Mouse (Mus musculus) left cerebral cortex, adult 2 months (tissue): ENCODE results near the gene BC028528. TPM values are rescaled to one million over a fixed set of nuclear protein-coding genes. Genes with fewer than 3 reads are reported as not detected.
"Not testable (repeated sequence)": the region's sequence is repeated elsewhere in the genome, so short reads cannot be mapped to it uniquely, and the experiment has no call there.

Experiments
- DNase-seq, 2 experiments: peaks; one replicate each; pipeline ENCODE4 v3.0.0; 2021 to 2022; ENCODE audit warnings: low spot score in 2 of 2, mixed read lengths in 1 of 2; ENCODE audit errors: extremely low spot score in 1 of 2
- H3K27ac ChIP-seq: fragments of 200-600 bp; 2 replicates; pipeline ENCODE4 v1.8.1; 2022
- H3K4me3 ChIP-seq: fragments of 200-600 bp; 2 replicates; pipeline ENCODE4 v1.8.1; 2022
- CTCF ChIP-seq: fragments of 200-600 bp; IDR thresholded peaks from 2 replicates; pipeline ENCODE4 v1.8.1; 2022; ENCODE audit warnings: antibody characterized with exemption, mild to moderate bottlenecking, moderate library complexity
- intact Hi-C: fragments of 180-260 bp; cut with DNase I; formaldehyde crosslinking; loops from one replicate; pipeline ENCODE4 v1.15.1; 2025
- total RNA-seq, 2 experiments: library from RNA; stranded (reverse); gene quantifications; 2 replicates each; pipeline ENCODE4 v1.2.3; 2021

BC028528 gene
- total RNA-seq, 2 experiments from 2014 or later: 3.3 to 5.4 TPM

DNA sequence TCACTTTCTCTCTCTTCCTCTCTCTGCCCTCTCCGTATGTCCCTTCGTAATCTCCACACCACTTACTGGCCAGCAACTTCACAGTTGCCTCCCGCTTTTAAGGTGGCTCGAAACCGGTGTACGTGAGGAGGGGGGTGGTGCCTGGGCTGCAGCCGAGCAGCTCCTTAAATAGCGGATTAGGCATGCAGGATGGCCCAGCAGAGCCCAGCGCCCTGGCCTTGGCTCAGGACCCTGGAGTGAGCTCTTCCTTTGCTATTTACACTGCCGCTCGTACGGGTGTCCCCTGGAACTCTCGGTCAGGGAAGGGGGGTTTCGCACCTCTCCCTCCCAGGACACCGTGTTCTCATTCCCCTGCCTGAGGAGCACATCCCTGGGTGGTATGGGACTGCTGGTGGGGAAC, 12.8 kb upstream of the BC028528 start, which contains the start of gene Car14:
Car14 (minus strand) TSS at position 124 of the 400 bp plus-strand sequence.
- no peak for DNase-seq
- intact Hi-C loops: no loop called here
- H3K27ac ChIP-seq: peak within 1 kb of the TSS; percentile 66
- peak within 1 kb of the TSS; percentile 37 for H3K4me3 ChIP-seq
- no peak for TF ChIP-seq CTCF

DNA sequence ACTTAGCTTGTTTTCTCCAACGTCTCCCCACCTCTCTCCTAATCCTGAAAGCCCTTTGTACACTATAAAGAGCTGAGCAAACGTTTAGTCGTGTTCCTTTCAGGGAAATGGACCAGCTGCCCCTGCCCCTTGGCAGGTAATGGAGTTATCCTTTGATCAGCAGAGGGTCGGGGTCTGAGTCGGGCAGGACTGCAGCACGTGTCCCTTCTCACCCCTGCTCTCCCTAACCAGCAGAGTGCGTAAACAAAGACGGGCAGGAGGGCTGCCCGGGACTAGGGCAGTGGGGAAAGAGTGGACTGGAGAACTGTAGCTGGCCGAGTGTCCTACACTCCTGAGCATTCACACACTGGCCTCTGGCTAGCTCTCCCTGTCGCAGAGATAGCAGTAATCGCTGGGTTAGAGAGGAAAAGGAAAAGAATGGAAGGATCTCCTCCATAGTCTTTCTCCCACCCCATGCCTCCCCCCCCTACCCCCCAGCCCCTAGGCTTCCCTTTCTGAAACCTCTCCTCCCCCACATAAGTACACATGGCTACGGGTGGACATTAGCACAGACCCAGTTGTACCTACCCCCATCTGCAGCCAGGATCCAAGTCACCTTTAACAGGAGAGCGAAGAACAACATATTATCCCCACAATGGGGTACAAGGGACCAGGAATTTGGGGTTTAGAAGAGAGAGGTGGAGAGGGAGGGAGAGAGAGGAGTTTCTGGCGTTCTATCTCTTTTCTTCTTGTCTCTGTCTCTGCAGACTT, 12.1 kb upstream of the BC028528 start:
- intact Hi-C loops: no loop called here
- H3K27ac ChIP-seq: peak overlapping the region; percentile 60
- DNase-seq: no peak
- H3K4me3 ChIP-seq: peak overlapping the region; percentile 37
- TF ChIP-seq CTCF: no peak

DNA sequence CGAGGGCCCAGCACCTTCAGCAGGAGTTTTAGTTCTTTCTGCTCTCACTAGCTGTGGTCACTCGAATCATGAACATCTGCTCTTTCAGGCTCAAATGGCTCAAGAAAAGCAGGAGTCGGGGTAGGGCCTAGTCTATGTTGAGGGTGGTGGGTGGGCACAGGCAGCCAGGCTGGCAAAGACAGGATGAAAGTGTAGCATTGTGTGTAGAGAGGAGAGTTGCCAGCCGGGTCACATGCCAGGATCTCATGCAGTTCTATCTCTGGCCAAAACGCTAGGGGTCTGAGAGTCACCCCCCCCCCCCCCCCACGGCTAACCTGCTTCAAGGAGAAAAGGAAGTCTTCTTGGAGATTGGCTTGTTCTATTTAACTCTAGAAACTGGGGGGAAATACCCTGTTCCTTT, 10.8 kb upstream of the BC028528 start:
- Histone ChIP-seq H3K27ac (peak overlapping the region; percentile 41; the same call in 1 of the 2 replicates), H3K4me3 (no peak overlapping the region)
- intact Hi-C loops: no loop called here
- no peak for DNase-seq
- no peak for TF ChIP-seq CTCF

DNA sequence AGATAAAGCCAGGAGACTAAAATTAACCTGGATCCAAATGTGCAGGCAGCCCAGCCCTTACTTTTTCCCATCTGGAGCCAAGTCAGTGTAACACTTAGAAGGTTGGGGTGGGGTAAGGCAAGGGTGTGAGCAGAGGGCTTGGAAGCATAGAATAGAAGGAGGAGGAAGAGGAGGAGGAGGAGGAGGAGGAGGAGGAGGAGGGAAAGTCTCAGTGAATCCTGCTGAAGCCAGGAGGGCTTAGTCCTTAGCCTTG, 10.5 kb upstream of the BC028528 start:
- no peak overlapping the region for H3K4me3 ChIP-seq
- TF ChIP-seq CTCF: no peak
- no peak overlapping the region; the same call in 1 of the 2 replicates for H3K27ac ChIP-seq
- intact Hi-C loops: no loop called here
- no peak for DNase-seq

DNA sequence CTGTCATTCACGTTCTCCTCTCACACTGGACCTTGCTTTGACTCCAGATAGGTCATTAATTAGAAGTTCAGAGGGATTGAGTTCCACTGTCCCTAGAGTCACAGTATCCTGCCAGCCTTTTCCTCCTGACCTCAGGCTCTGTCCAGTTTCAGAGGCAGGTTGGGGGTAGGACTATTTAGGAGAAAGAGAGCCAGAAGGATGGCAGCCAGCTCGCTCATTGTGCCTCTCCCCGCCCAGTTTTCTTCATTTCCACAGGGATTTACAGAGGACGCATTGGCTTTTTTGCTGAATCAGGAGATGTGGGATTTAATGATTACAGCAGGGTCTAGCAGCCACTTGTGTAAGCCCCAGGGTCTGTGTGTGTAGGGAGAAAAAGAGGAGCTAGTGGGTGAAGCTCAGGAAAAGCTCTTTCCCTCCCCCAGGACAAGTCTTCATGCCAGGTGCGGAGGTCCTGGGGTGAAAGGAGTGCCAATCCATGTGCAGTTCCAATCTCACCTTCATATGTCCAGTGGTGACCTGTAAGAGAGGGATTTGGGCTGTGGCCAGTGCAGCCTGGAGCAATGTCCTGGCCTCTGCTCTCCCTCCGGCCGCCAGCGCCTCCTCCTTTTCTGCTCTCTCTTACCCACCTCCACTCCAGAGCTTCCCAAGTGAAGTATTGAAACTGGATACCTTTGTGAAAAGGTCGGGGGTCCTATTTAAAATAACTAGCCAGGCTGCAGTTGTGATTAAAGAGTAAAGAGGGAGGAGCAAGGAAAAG, 10.0 kb upstream of the BC028528 start:
- no peak for TF ChIP-seq CTCF
- intact Hi-C loops: no loop called here
- Histone ChIP-seq H3K27ac (no peak overlapping the region; the same call in 1 of the 2 replicates), H3K4me3 (no peak overlapping the region)
- DNase-seq: no peak

DNA sequence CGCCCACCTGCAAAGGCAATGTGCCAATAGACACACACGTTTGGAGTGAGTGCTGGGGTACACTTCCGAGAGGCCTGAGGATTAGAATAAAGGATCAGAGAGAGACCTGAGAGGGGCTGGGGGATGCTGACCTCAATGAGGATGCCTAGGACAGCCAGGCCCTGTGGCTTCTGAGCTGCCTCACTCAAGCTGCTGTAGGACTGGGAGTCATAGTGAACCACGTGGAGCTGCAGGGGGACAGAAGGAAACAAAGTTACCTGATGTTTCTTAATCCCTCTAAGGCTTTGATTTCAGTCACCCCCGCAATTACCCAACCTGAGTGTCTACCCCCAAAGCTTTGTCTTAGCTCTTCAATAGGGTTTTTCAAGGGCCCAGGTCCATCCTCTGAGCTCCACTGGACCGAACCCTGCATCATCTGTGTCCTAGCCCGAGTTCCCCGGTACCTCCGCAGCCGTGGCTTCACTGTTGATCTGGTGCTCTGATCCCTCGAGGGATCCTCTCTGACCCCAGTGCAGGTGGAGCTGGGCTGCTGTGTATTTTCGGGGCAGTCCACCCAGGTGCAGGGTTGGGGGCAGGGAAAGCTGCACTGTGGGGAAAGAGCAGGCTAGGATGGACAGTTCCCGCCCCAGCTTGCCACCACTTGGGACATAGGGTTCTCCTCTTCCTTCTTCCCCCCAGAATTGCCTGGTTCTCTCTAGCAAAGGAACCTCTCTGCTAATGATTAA, 8.2 kb upstream of the BC028528 start:
- intact Hi-C loops: no loop called here
- no peak for TF ChIP-seq CTCF
- Histone ChIP-seq H3K4me3 (no peak overlapping the region), H3K27ac (no peak overlapping the region)
- DNase-seq: no peak

DNA sequence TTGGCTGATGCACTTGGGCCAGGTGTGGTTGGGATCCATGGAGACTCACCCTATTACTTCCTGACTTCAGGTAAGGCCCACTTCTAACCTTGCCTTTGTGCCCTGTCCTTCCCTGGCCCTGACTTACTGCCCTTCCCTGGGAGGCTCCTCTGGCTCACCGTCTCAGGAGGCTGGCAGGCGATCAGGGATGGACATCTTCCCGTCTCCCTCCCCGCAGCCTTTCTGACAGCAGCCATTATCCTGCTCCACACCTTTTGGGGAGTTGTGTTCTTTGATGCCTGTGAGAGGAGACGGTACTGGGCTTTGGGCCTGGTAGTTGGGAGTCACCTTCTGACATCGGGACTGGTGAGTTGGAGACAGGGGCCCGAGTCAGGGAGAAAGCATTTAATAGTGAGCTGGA, 3.7 kb upstream of the BC028528 start:
- H3K4me3 ChIP-seq, DNase-seq, H3K27ac ChIP-seq, intact Hi-C loops: not testable (repeated sequence)

DNA sequence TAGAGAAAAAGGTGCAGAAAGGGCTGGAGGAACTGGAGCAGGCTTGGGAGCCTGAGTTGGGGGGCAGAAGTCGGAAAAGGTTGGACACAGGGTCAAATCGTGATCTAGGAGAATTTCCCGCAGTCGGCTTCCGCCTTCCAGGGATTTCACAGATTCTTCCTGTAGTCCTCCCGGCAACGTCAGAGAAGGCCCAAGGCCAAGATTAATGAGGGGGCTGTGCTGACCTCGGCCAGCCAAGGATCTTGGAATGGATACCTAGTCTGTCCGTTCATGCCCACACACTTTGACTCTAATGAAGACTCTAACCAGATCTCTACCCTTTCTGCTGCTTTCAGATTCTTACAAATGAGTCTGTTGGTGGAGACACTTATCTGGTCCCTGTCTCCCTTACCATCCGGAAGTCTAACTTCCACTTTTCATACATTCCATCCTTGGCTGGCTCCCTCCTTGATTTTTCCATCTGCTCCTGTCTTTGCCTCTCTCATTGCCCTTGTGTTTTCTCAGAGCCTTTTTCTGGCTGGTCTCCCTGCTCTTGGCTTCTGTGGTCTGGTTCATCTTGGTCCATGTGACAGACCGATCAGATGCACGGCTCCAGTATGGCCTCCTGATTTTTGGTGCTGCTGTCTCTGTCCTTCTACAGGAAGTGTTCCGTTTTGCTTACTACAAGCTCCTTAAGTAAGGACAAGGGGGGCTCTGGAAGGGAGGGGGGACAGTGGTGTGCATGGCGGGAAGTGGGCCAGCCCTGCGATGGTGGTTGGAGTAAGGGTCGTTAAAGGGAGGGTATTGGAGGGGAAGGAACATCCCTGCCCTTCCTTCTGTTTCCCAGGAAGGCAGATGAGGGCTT, 2.7 kb upstream of the BC028528 start:
- H3K4me3 ChIP-seq: peak overlapping the region; percentile 91
- intact Hi-C loops: no loop called here
- peak overlapping the region; percentile 89 for H3K27ac ChIP-seq
- DNase-seq: no peak
- no peak for TF ChIP-seq CTCF

DNA sequence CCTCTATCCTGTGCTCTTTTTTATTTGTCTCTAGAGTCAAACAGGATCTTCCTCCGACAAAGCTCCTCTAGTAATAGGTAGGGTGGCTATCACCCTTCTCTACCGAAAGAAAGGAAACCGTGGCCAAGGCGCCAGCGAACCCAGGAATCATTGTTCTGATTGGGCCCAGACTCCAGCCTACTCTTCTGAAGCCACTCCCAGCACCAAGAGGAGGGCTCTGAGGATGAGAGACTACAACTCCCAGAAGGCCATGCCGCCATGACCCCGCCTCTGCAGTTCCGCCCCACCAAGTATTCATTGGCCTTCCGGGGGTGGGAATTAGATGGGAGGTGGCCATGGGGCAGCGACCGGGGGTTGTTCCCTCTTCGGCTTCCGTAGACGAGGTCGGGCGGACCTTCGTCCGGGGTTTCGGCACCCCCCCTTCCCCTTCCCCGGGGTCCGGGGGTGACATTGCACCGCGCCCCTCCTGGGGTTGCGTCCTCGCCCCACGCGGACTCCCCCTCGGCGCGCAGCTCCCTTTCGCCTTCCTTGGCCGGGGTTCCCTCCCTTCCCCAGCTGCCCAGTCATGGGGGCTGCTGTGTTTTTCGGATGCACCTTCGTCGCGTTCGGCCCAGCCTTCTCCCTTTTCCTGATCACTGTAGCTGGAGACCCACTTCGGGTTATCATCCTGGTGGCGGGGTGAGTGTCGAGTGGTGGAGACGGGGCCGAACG, 2.0 kb upstream of the BC028528 start, which contains the start of gene Aph1a:
Aph1a (plus strand) TSS at position 364 of the 711 bp plus-strand sequence.
- intact Hi-C loops: not testable (repeated sequence)
- peak within 1 kb of the TSS; percentile 91 for H3K4me3 ChIP-seq
- DNase-seq: peak; percentile 91 to 96
- peak within 1 kb of the TSS; percentile 89 for H3K27ac ChIP-seq

DNA sequence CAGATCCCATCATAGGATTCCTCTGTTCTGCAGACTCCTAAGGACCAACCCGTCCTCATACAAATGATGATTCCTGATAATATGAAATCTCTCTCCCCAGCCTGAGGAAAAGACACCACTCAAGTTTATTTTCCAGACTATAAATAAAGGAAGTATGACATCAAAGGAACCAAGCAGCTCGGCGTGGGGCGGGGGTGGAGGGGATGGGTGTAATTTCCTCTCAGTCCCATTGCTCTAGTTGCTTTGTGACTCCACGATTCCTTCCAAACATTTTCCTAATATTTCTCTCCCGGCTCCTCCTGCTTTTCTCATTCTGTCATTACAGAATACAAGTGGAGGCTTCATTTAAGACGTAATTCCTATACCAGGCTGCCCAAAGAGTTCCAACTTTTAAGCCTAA, 1.3 kb upstream of the BC028528 start:
- TF ChIP-seq CTCF: no peak
- Histone ChIP-seq H3K27ac (peak overlapping the region; percentile 86), H3K4me3 (peak overlapping the region; percentile 91)
- intact Hi-C loops: no loop called here
- DNase-seq: no peak
